Mouse (Mus musculus) testis, adult 2 months (tissue): Measurements from ENCODE around the gene Cdk2ap2.
A peak's percentile ranks its signal among the peaks of the same experiment; 100 is the strongest.

Source experiments
- CTCF ChIP-seq: fragments of 200-500 bp; IDR thresholded peaks from 2 replicates; pipeline ENCODE4 v1.5.1; 2012; ENCODE audit warnings: low read depth, mild to moderate bottlenecking, inconsistent platforms, low read length, moderate library complexity; ENCODE audit not compliant: control insufficient read depth, insufficient read depth, insufficient replicate concordance
- POLR2A ChIP-seq: fragments of 200-500 bp; IDR thresholded peaks from 2 replicates; pipeline ENCODE4 v1.6.1; 2012; ENCODE audit warnings: low read depth, mild to moderate bottlenecking, inconsistent platforms, low read length, moderate library complexity; ENCODE audit not compliant: control insufficient read depth

DNA sequence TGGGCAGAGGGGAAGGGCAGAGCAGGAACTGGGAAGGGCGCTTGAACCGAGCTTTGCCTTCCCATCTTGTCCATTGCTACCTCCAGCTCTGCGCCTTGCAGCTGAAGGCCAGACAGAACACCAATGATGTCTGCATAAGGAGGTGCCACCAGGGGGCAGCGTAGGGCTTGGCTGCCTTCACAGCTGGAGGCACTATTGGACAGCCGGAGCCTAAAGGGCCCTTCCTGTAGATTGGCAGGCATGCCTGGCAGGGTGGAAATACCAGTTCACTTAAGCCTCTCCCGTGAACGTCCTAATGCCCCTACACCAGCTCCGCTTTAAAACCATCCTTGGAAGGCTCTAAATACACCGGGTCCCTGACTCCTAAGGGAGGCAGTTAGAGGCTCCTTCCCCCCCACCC lies 2.1 kb downstream of the Cdk2ap2 start:
- TF ChIP-seq CTCF (peak; percentile 93; the same call in 1 of the 2 replicates), POLR2A (no peak)
